Mouse (Mus musculus): Measurements from ENCODE around the gene Gpr19.

DNA sequence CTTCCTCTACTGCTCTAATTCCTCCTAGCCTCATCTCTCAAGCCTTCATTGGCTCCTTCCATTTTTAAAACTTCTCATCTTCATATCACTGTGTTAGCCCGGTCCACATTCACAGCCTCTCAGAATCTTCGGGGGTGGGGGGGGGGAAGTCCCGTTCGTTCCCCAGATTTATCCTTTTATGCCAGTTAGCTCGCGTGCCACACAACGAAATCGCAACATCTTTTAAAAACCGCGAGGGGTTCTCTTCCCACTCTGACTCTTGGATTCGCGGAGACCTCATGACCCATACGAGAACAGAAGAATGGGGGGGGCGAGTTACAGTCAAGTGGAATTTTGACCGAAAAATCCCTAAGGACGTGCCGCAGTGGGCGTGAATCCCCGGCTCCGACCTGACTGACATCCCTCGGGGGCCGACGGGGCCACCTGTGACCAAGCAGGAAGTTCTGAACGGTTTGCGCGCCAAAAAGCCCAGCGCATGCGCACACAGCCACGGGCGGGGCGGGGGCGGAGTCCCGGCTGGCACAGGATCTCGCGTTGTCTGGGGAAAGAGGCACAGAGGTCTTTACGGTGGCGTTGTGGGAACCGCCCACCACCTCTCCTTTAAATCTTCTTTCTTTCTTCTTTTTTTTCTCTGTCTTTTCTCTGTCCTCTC, 809 bp downstream of the Gpr19 start:
- TF ChIP-seq CTCF (IDR thresholded peaks at IDR 0.05; ENCODE audit: low read depth, low read length) (no peak), GATA1 (IDR thresholded peaks at IDR 0.05; ENCODE audit: borderline replicate concordance, low read length) (no peak)

Measured in G1E (cell line).